Mouse (Mus musculus) CH12.LX (cell line): ENCODE results near the gene C8g. TPM values are rescaled to one million over a fixed set of nuclear protein-coding genes. Genes with fewer than 3 reads are reported as not detected.

Source experiments
- DNase-seq: peaks from one replicate; pipeline ENCODE4 v3.0.0-alpha.2; 2013; ENCODE audit errors: extremely low read depth
- H3K27ac ChIP-seq: 2 replicates; pipeline ENCODE4 v1.5.1; 2012; ENCODE audit warnings: low read depth, mild to moderate bottlenecking, control low read depth, moderate library complexity; ENCODE audit not compliant: insufficient read depth
- H3K27me3 ChIP-seq: replicated peaks from 2 replicates; pipeline ENCODE3; 2012; ENCODE audit warnings: inconsistent platforms
- H3K36me3 ChIP-seq, 2 experiments: replicated peaks in 1 of 2; 2 replicates each; pipeline versions ENCODE3 to v1.6.1; 2012; ENCODE audit warnings: inconsistent platforms in 1 of 2, low read length in 1 of 2, mild to moderate bottlenecking in 1 of 2, mixed read lengths in 1 of 2, moderate library complexity in 1 of 2; ENCODE audit not compliant: control insufficient read depth in 1 of 2, insufficient read depth in 1 of 2
- H3K4me1 ChIP-seq, 2 experiments: 2 replicates each; pipeline ENCODE4 v1.6.1; 2012; ENCODE audit warnings: inconsistent platforms in 1 of 2, moderate library complexity in 1 of 2; ENCODE audit not compliant: insufficient read depth in 2 of 2, control insufficient read depth in 1 of 2
- H3K4me2 ChIP-seq: 2 replicates; pipeline ENCODE4 v1.6.1; 2012; ENCODE audit warnings: low read depth, mild to moderate bottlenecking, control low read depth; ENCODE audit not compliant: poor library complexity, insufficient read depth, severe bottlenecking
- H3K4me3 ChIP-seq, 3 experiments: fragments of 150-350 bp in 1 of 3; sonication (generic) in 1 of 3; replicated peaks in 1 of 3; 2 replicates each; pipeline versions ENCODE3 to v1.5.1; 2011 to 2012; ENCODE audit warnings: low read depth in 2 of 3, low read length in 2 of 3, mild to moderate bottlenecking in 2 of 3, moderate library complexity in 2 of 3, control low read depth in 1 of 3, improper control_type of control experiment in 1 of 3, inconsistent platforms in 1 of 3, mixed read lengths in 1 of 3; ENCODE audit not compliant: poor library complexity in 1 of 3
- H3K79me2 ChIP-seq: replicated peaks from 2 replicates; pipeline ENCODE4 v1.6.1; 2012; ENCODE audit warnings: mild to moderate bottlenecking, moderate library complexity; ENCODE audit not compliant: control insufficient read depth, poor library complexity, insufficient read depth, severe bottlenecking; ENCODE audit errors: extremely low read depth
- H3K9ac ChIP-seq: 2 replicates; pipeline ENCODE4 v1.6.1; 2012; ENCODE audit warnings: low read depth, mild to moderate bottlenecking, control low read depth, moderate library complexity; ENCODE audit not compliant: insufficient read depth
- H3K9me3 ChIP-seq: replicated peaks from 2 replicates; pipeline ENCODE3; 2012; ENCODE audit warnings: low read length, inconsistent platforms, mixed read lengths
- CTCF ChIP-seq, 2 experiments: IDR thresholded peaks in 1 of 2; conservative IDR thresholded peaks in 1 of 2; 2 replicates each; pipeline ENCODE4 v1.5.1; 2011 to 2012; ENCODE audit warnings: low read depth in 2 of 2, low read length in 2 of 2, improper control_type of control experiment in 1 of 2, inconsistent platforms in 1 of 2, mild to moderate bottlenecking in 1 of 2, moderate library complexity in 1 of 2
- ELF1 ChIP-seq: IDR thresholded peaks from 2 replicates; pipeline ENCODE4 v1.6.1; 2014; ENCODE audit warnings: low read depth, mild to moderate bottlenecking, inconsistent platforms, low read length, improper control_type of control experiment
- IRF4 ChIP-seq: IDR thresholded peaks from 2 replicates; pipeline ENCODE4 v1.6.1; 2014; ENCODE audit warnings: low read depth, mild to moderate bottlenecking, inconsistent platforms, low read length, improper control_type of control experiment
- MAFK ChIP-seq: IDR thresholded peaks from 2 replicates; pipeline ENCODE4 v1.6.1; 2011; ENCODE audit warnings: low read length, improper control_type of control experiment; ENCODE audit not compliant: insufficient replicate concordance
- MXI1 ChIP-seq: IDR thresholded peaks from 2 replicates; pipeline ENCODE4 v1.6.1; 2011; ENCODE audit warnings: mild to moderate bottlenecking, low read depth, low read length, improper control_type of control experiment
- NELFE ChIP-seq: IDR thresholded peaks from 2 replicates; pipeline ENCODE4 v1.6.1; 2011; ENCODE audit warnings: low read depth, low read length, improper control_type of control experiment
- POLR2AphosphoS2 ChIP-seq: IDR thresholded peaks from 2 replicates; pipeline ENCODE4 v1.6.1; 2011; ENCODE audit warnings: low read depth, low read length, improper control_type of control experiment
- RAD21 ChIP-seq: IDR thresholded peaks from 2 replicates; pipeline ENCODE4 v1.6.1; 2011; ENCODE audit warnings: low read depth, mild to moderate bottlenecking, low read length, improper control_type of control experiment, moderate library complexity
- RCOR1 ChIP-seq: conservative IDR thresholded peaks from 2 replicates; pipeline ENCODE4 v1.6.1; 2012; ENCODE audit warnings: low read depth, mild to moderate bottlenecking, inconsistent platforms, low read length, improper control_type of control experiment
- UBTF ChIP-seq: IDR thresholded peaks from 2 replicates; pipeline ENCODE4 v1.6.1; 2012; ENCODE audit warnings: low read depth, mild to moderate bottlenecking, inconsistent platforms, low read length, improper control_type of control experiment, moderate library complexity
- USF2 ChIP-seq: conservative IDR thresholded peaks from 2 replicates; pipeline ENCODE4 v1.6.1; 2011; ENCODE audit warnings: low read depth, low read length, improper control_type of control experiment
- dilution Hi-C: fragments of 300-500 bp; cut with MboI; formaldehyde crosslinking; loops from 2 replicates; pipeline ENCODE4 v1.14.3; 2020; ENCODE audit warnings: low sequenced_read_pairs; ENCODE audit not compliant: extremely low pct_unique_long_range_greater_than_20kb, extremely low pct_ligation_motif_present
- in situ Hi-C: fragments of 300-500 bp; cut with MboI; formaldehyde crosslinking; loops from 3 replicates; pipeline ENCODE4 v1.14.3; 2019; ENCODE audit warnings: low sequenced_read_pairs, low pct_ligation_motif_present, low pct_unique_long_range_greater_than_20kb, mixed read lengths
- polyA plus RNA-seq: library from polyadenylated mRNA; unstranded; fragments of >175 nt; gene quantifications from 2 replicates; pipeline ENCODE4 v1.2.1, GENCODE M21; 2012; ENCODE audit warnings: low read depth; ENCODE audit not compliant: insufficient read length
- total RNA-seq, 2 experiments: library from RNA; depleted of rRNA; stranded (reverse); fragments of 300-350 nt in 1 of 2; fragments of >200 nt in 1 of 2; gene quantifications; 2 replicates each; pipeline ENCODE4 v1.2.3; 2012 to 2014

Gene C8g
- total and polyA plus RNA-seq, 3 experiments: 1.2 to 2.7 (median 1.7) TPM

- Histone ChIP-seq H3K36me3 (peaks cover 23 to 34% of the 10 kb centered on the region in 2 experiments), H3K27ac (no peak overlapping the region), H3K4me2 (no peak overlapping the region), H3K4me3 (no peak overlapping the region), H3K4me1 (peaks cover 0 to 7% of the 10 kb centered on the region in 2 experiments; a peak in 2 of 4 replicates), H3K9ac (no peak overlapping the region), H3K27me3 (no peaks in the 10 kb centered on the region), H3K79me2 (no peaks in the 10 kb centered on the region), H3K9me3 (no peaks in the 10 kb centered on the region)
- no peak for DNase-seq
- TF ChIP-seq MXI1 (no peak), RCOR1 (no peak), NELFE (no peak), USF2 (no peak), MAFK (no peak), ELF1 (no peak), POLR2AphosphoS2 (no peak), RAD21 (peak; percentile 5), CTCF (conservative IDR thresholded peaks at IDR 0.05 in 1 of 2, IDR thresholded peaks at IDR 0.05 in 1 of 2; ENCODE audit: low read depth in 2 of 2, low read length in 2 of 2) (peak in 1 of 2 experiments; percentile 10; a peak in 1 of 4 replicates), UBTF (no peak), IRF4 (no peak)
- dilution Hi-C loops (no loop called here), in situ Hi-C loops (no loop called here)
These were observed 50.5 kb downstream of the C8g start for GRCm38 (mm10) chr2:25450853-25451647.

Other genes starting within 250 kb of the C8g start
Only the 20 nearest of the 36 such genes appear.
- gene Uap1l1, start 136.0 kb downstream of the C8g start, total RNA-seq (2012; rRNA removed): 14.5 and 16.2 TPM in 2 replicates
- 3.3 and 4.3 TPM in 2 replicates for gene Uap1l1, start 136.0 kb downstream of the C8g start, total RNA-seq (2014; rRNA removed)
- gene Uap1l1, start 136.0 kb downstream of the C8g start, polyA plus RNA-seq: 27.6 and 30.8 TPM in 2 replicates
- 27.3 and 32.1 TPM in 2 replicates for gene Sapcd2, start 129.4 kb downstream of the C8g start, total RNA-seq (2012; rRNA removed)
- 21.9 and 22.5 TPM in 2 replicates for gene Sapcd2, start 129.4 kb downstream of the C8g start, total RNA-seq (2014; rRNA removed)
- gene Sapcd2, start 129.4 kb downstream of the C8g start, polyA plus RNA-seq: 16.5 and 16.9 TPM in 2 replicates
- gene Entpd2, start 105.8 kb downstream of the C8g start, total RNA-seq (2012; rRNA removed): not detected in 2 replicates
- not detected in 2 replicates for gene Entpd2, start 105.8 kb downstream of the C8g start, total RNA-seq (2014; rRNA removed)
- gene Entpd2, start 105.8 kb downstream of the C8g start, polyA plus RNA-seq: not detected in 2 replicates
- 3.4 and 5.5 TPM in 2 replicates for gene Npdc1, start 102.4 kb downstream of the C8g start, total RNA-seq (2012; rRNA removed)
- not detected in 2 replicates for gene Npdc1, start 102.4 kb downstream of the C8g start, total RNA-seq (2014; rRNA removed)
- gene Npdc1, start 102.4 kb downstream of the C8g start, polyA plus RNA-seq: 0.49 and 0.78 TPM in 2 replicates
- gene Fut7, start 78.5 kb downstream of the C8g start, total RNA-seq (2012; rRNA removed): 0.17 and 0.25 TPM in 2 replicates
- gene Fut7, start 78.5 kb downstream of the C8g start, total RNA-seq (2014; rRNA removed): 0.17 and 0.51 TPM in 2 replicates
- 0.57 and 0.74 TPM in 2 replicates for gene Fut7, start 78.5 kb downstream of the C8g start, polyA plus RNA-seq
- 10.5 and 13.0 TPM in 2 replicates for gene Abca2, start 73.0 kb downstream of the C8g start, total RNA-seq (2012; rRNA removed)
- gene Abca2, start 73.0 kb downstream of the C8g start, total RNA-seq (2014; rRNA removed): 3.1 and 5.0 TPM in 2 replicates
- 15.7 and 23.4 TPM in 2 replicates for gene Abca2, start 73.0 kb downstream of the C8g start, polyA plus RNA-seq
- gene Clic3, start 44.9 kb downstream of the C8g start, total RNA-seq (2012; rRNA removed): 0.30 and 0.63 TPM in 2 replicates
- not detected in 2 replicates for gene Clic3, start 44.9 kb downstream of the C8g start, total RNA-seq (2014; rRNA removed)
- gene Clic3, start 44.9 kb downstream of the C8g start, polyA plus RNA-seq: 0.71 and 1.6 TPM in 2 replicates
- gene Paxx, start 40.6 kb downstream of the C8g start, total RNA-seq (2012; rRNA removed): 13.6 and 15.1 TPM in 2 replicates
- 13.5 and 16.2 TPM in 2 replicates for gene Paxx, start 40.6 kb downstream of the C8g start, total RNA-seq (2014; rRNA removed)
- gene Paxx, start 40.6 kb downstream of the C8g start, polyA plus RNA-seq: 9.5 and 13.9 TPM in 2 replicates
- gene Ptgds, start 31.7 kb downstream of the C8g start, total RNA-seq (2012; rRNA removed): 0.29 TPM in 1 of 2 replicates, not detected in the other
- 0.46 TPM in 1 of 2 replicates, not detected in the other for gene Ptgds, start 31.7 kb downstream of the C8g start, total RNA-seq (2014; rRNA removed)
- gene Ptgds, start 31.7 kb downstream of the C8g start, polyA plus RNA-seq: 0.37 and 0.40 TPM in 2 replicates
- gene Lcn12, start 7.8 kb downstream of the C8g start, total RNA-seq (2012; rRNA removed): not detected in 2 replicates
- gene Lcn12, start 7.8 kb downstream of the C8g start, total RNA-seq (2014; rRNA removed): not detected in 2 replicates
- not detected in 2 replicates for gene Lcn12, start 7.8 kb downstream of the C8g start, polyA plus RNA-seq
- gene Fbxw5, start 969 bp downstream of the C8g start, total RNA-seq (2012; rRNA removed): 36.8 and 37.4 TPM in 2 replicates
- gene Fbxw5, start 969 bp downstream of the C8g start, total RNA-seq (2014; rRNA removed): 31.9 and 34.3 TPM in 2 replicates
- 37.0 and 40.4 TPM in 2 replicates for gene Fbxw5, start 969 bp downstream of the C8g start, polyA plus RNA-seq
- gene Traf2, start 45.2 kb upstream of the C8g start, total RNA-seq (2012; rRNA removed): 25.1 and 27.7 TPM in 2 replicates
- 17.9 and 19.3 TPM in 2 replicates for gene Traf2, start 45.2 kb upstream of the C8g start, total RNA-seq (2014; rRNA removed)
- 26.3 and 26.4 TPM in 2 replicates for gene Traf2, start 45.2 kb upstream of the C8g start, polyA plus RNA-seq
- 215 and 223 TPM in 2 replicates for gene Edf1, start 56.1 kb upstream of the C8g start, total RNA-seq (2012; rRNA removed)
- 187 and 188 TPM in 2 replicates for gene Edf1, start 56.1 kb upstream of the C8g start, total RNA-seq (2014; rRNA removed)
- gene Edf1, start 56.1 kb upstream of the C8g start, polyA plus RNA-seq: 202 and 275 TPM in 2 replicates
- 29.2 and 34.9 TPM in 2 replicates for gene Mamdc4, start 73.1 kb upstream of the C8g start, total RNA-seq (2012; rRNA removed)
- 0.65 and 4.4 TPM in 2 replicates for gene Mamdc4, start 73.1 kb upstream of the C8g start, total RNA-seq (2014; rRNA removed)
- gene Mamdc4, start 73.1 kb upstream of the C8g start, polyA plus RNA-seq: 4.9 and 11.5 TPM in 2 replicates
- 46.6 and 47.2 TPM in 2 replicates for gene Phpt1, start 73.5 kb upstream of the C8g start, total RNA-seq (2012; rRNA removed)
- gene Phpt1, start 73.5 kb upstream of the C8g start, total RNA-seq (2014; rRNA removed): 32.6 and 37.9 TPM in 2 replicates
- gene Phpt1, start 73.5 kb upstream of the C8g start, polyA plus RNA-seq: 66.9 and 69.7 TPM in 2 replicates
- gene Ajm1, start 80.0 kb upstream of the C8g start, total RNA-seq (2012; rRNA removed): 0.97 and 1.4 TPM in 2 replicates
- gene Ajm1, start 80.0 kb upstream of the C8g start, total RNA-seq (2014; rRNA removed): 0.23 and 0.31 TPM in 2 replicates
- gene Ajm1, start 80.0 kb upstream of the C8g start, polyA plus RNA-seq: 0.93 and 1.4 TPM in 2 replicates
- gene Rabl6, start 106.8 kb upstream of the C8g start, total RNA-seq (2012; rRNA removed): 52.0 and 55.7 TPM in 2 replicates
- gene Rabl6, start 106.8 kb upstream of the C8g start, total RNA-seq (2014; rRNA removed): 32.2 and 34.6 TPM in 2 replicates
- 62.0 and 72.9 TPM in 2 replicates for gene Rabl6, start 106.8 kb upstream of the C8g start, polyA plus RNA-seq
- not detected in 2 replicates for gene Ccdc183, start 116.0 kb upstream of the C8g start, total RNA-seq (2012; rRNA removed)
- not detected in 2 replicates for gene Ccdc183, start 116.0 kb upstream of the C8g start, total RNA-seq (2014; rRNA removed)
- 0.13 TPM in 1 of 2 replicates, not detected in the other for gene Ccdc183, start 116.0 kb upstream of the C8g start, polyA plus RNA-seq
- gene Tmem141, start 120.3 kb upstream of the C8g start, total RNA-seq (2012; rRNA removed): 8.9 and 11.1 TPM in 2 replicates
- 6.5 and 7.7 TPM in 2 replicates for gene Tmem141, start 120.3 kb upstream of the C8g start, total RNA-seq (2014; rRNA removed)
- 5.2 and 6.2 TPM in 2 replicates for gene Tmem141, start 120.3 kb upstream of the C8g start, polyA plus RNA-seq
- gene Fcna, start 126.3 kb upstream of the C8g start, total RNA-seq (2012; rRNA removed): not detected in 2 replicates
- not detected in 2 replicates for gene Fcna, start 126.3 kb upstream of the C8g start, total RNA-seq (2014; rRNA removed)
- gene Fcna, start 126.3 kb upstream of the C8g start, polyA plus RNA-seq: not detected in 2 replicates